8 mouse cellular contexts compared by ENCODE assay signal in genomic region chr1:172549717-172550116, GRCm38 (mm10). TPM values are rescaled to one million over a fixed set of nuclear protein-coding genes. Genes with fewer than 3 reads are reported as not detected.
A peak's percentile ranks its signal among the peaks of the same experiment; 100 is the strongest.
DNase-seq lines count a peak whose midpoint lies in the region; ATAC-seq lines count a peak whose summit lies in the region.

No protein-coding gene starts in this region.

- no peak overlapping the region for H3K27ac ChIP-seq in kidney, embryonic 14.5 days (ENCODE audit: low read depth, low read length)
- peak overlapping the region; percentile 72 for H3K27ac ChIP-seq in embryonic facial prominence, embryonic 10.5 days (replicated peaks)
- H3K27ac ChIP-seq in intestine, embryonic 15.5 days, result no peak overlapping the region
- H3K27ac ChIP-seq in midbrain, embryonic 14.5 days (replicated peaks; ENCODE audit: low read depth, low read length), result no peak overlapping the region

- H3K9me3 ChIP-seq in kidney, embryonic 14.5 days (ENCODE audit: control insufficient read depth, low read length), result no peaks in the 10 kb centered on the region
- no peaks in the 10 kb centered on the region for H3K9me3 ChIP-seq in embryonic facial prominence, embryonic 10.5 days
- H3K9me3 ChIP-seq in intestine, embryonic 15.5 days, result no peaks in the 10 kb centered on the region
- H3K9me3 ChIP-seq in midbrain, embryonic 14.5 days (ENCODE audit: control insufficient read depth, low read length), result no peaks in the 10 kb centered on the region

- peak overlapping the region; percentile 42 for H3K4me2 ChIP-seq in kidney, embryonic 14.5 days (replicated peaks; ENCODE audit: low read depth, low read length)
- H3K4me2 ChIP-seq in intestine, embryonic 15.5 days (replicated peaks), result peak overlapping the region; percentile 64
- peak overlapping the region; percentile 62 for H3K4me2 ChIP-seq in midbrain, embryonic 14.5 days (ENCODE audit: low read length)

- H3K27me3 ChIP-seq in kidney, embryonic 14.5 days (ENCODE audit: control insufficient read depth, insufficient read depth, low read length), result no peaks in the 10 kb centered on the region
- H3K27me3 ChIP-seq in embryonic facial prominence, embryonic 10.5 days (replicated peaks; ENCODE audit: low read depth, poor library complexity, severe bottlenecking), result peaks cover 24% of the 10 kb centered on the region
- no peaks in the 10 kb centered on the region; the same call in 1 of the 2 replicates for H3K27me3 ChIP-seq in intestine, embryonic 15.5 days (replicated peaks)
- no peaks in the 10 kb centered on the region for H3K27me3 ChIP-seq in midbrain, embryonic 14.5 days (ENCODE audit: control insufficient read depth, insufficient read depth, low read length)

- no peak for DNase-seq in kidney, adult 11 months
- no peak for DNase-seq in embryonic facial prominence, embryonic 10.5 days (ENCODE audit: low spot score)
- DNase-seq in midbrain, embryonic 14.5 days, result no peak
- no peak for DNase-seq in cerebellum, postnatal 14 days
- DNase-seq in thymus, postnatal 36 days, result no peak

- peak overlapping the region; percentile 38 for H3K4me3 ChIP-seq in kidney, embryonic 14.5 days (ENCODE audit: low read length)
- H3K4me3 ChIP-seq in embryonic facial prominence, embryonic 10.5 days, result peak overlapping the region; percentile 51
- peak overlapping the region; percentile 42 for H3K4me3 ChIP-seq in intestine, embryonic 15.5 days (replicated peaks)
- H3K4me3 ChIP-seq in midbrain, embryonic 14.5 days (replicated peaks; ENCODE audit: low read depth, low read length), result peak overlapping the region; percentile 42

- H3K9ac ChIP-seq in kidney, embryonic 14.5 days (ENCODE audit: low read depth, low read length), result peak overlapping the region; percentile 3; the same call in 1 of the 2 replicates
- peak overlapping the region; percentile 37 for H3K9ac ChIP-seq in intestine, embryonic 15.5 days
- peak overlapping the region; percentile 45; the same call in 1 of the 2 replicates for H3K9ac ChIP-seq in midbrain, embryonic 14.5 days (replicated peaks; ENCODE audit: low read length)

- ATAC-seq in kidney, embryonic 14.5 days (ENCODE audit: low FRiP score, low TSS enrichment), result no peak
- no peak for ATAC-seq in intestine, embryonic 15.5 days
- ATAC-seq in midbrain, embryonic 14.5 days (ENCODE audit: low FRiP score, low TSS enrichment), result no peak
- ATAC-seq in frontal cortex, adult (ENCODE audit: low TSS enrichment), result no peak

- H3K36me3 ChIP-seq in kidney, embryonic 14.5 days (ENCODE audit: control insufficient read depth, insufficient read depth, low read length), result no peaks in the 10 kb centered on the region
- H3K36me3 ChIP-seq in embryonic facial prominence, embryonic 10.5 days (replicated peaks), result no peaks in the 10 kb centered on the region
- H3K36me3 ChIP-seq in intestine, embryonic 15.5 days, result no peaks in the 10 kb centered on the region
- H3K36me3 ChIP-seq in midbrain, embryonic 14.5 days (ENCODE audit: control insufficient read depth, insufficient read depth, low read length), result no peaks in the 10 kb centered on the region

- H3K4me1 ChIP-seq in kidney, embryonic 14.5 days (ENCODE audit: control insufficient read depth, insufficient read depth, low read length), result peaks cover 15% of the 10 kb centered on the region
- peaks cover 55% of the 10 kb centered on the region for H3K4me1 ChIP-seq in embryonic facial prominence, embryonic 10.5 days
- H3K4me1 ChIP-seq in intestine, embryonic 15.5 days (replicated peaks), result peaks cover 6% of the 10 kb centered on the region
- H3K4me1 ChIP-seq in midbrain, embryonic 14.5 days (ENCODE audit: control insufficient read depth, insufficient read depth, low read length), result peaks cover 22% of the 10 kb centered on the region

- 5% methylated on average over 8 of the region's 8 CpGs for WGBS in kidney, embryonic 14.5 days
- 6% methylated on average over 8 of the region's 8 CpGs for WGBS in embryonic facial prominence, embryonic 10.5 days
- WGBS in intestine, embryonic 15.5 days, result 4% methylated on average over 8 of the region's 8 CpGs
- 4% methylated on average over 8 of the region's 8 CpGs for WGBS in midbrain, embryonic 14.5 days

RNA-seq across cellular contexts. Expression of gene Vsig8, which starts 6.0 kb away (rescaled TPM):
- polyA plus RNA-seq in kidney, embryonic 14.5 days (2014; fragmentation: Nextera tagmentation; extraction: Ambion mirVana), result 0.19 and 0.54 TPM in 2 replicates
- 0.12 TPM in 1 of 2 replicates, not detected in the other for polyA plus RNA-seq in embryonic facial prominence, embryonic 10.5 days (2016; fragmentation: Nextera tagmentation; extraction: Ambion mirVana)
- 0.28 and 0.43 TPM in 2 replicates for polyA plus RNA-seq in intestine, embryonic 15.5 days (2015; fragmentation: Nextera tagmentation; extraction: Ambion mirVana)
- polyA plus RNA-seq in midbrain, embryonic 14.5 days (2014; fragmentation: Nextera tagmentation; extraction: Ambion mirVana), result 0.22 TPM in 1 of 2 replicates, not detected in the other

RNA-seq across cellular contexts. Expression of gene Cfap45, which starts 29.1 kb away (rescaled TPM):
- polyA plus RNA-seq in kidney, embryonic 14.5 days (2014; fragmentation: Nextera tagmentation; extraction: Ambion mirVana), result 1.0 and 1.2 TPM in 2 replicates
- 1.3 TPM in 2 replicates for polyA plus RNA-seq in embryonic facial prominence, embryonic 10.5 days (2016; fragmentation: Nextera tagmentation; extraction: Ambion mirVana)
- 1.1 and 1.2 TPM in 2 replicates for polyA plus RNA-seq in intestine, embryonic 15.5 days (2015; fragmentation: Nextera tagmentation; extraction: Ambion mirVana)
- polyA plus RNA-seq in midbrain, embryonic 14.5 days (2014; fragmentation: Nextera tagmentation; extraction: Ambion mirVana), result 1.9 and 2.2 TPM in 2 replicates

RNA-seq across cellular contexts. Expression of gene Slamf8, which starts 40.7 kb away (rescaled TPM):
- 0.12 TPM in 1 of 2 replicates, not detected in the other for polyA plus RNA-seq in kidney, embryonic 14.5 days (2014; fragmentation: Nextera tagmentation; extraction: Ambion mirVana)
- polyA plus RNA-seq in embryonic facial prominence, embryonic 10.5 days (2016; fragmentation: Nextera tagmentation; extraction: Ambion mirVana), result not detected in 2 replicates
- polyA plus RNA-seq in intestine, embryonic 15.5 days (2015; fragmentation: Nextera tagmentation; extraction: Ambion mirVana), result 0.33 and 0.37 TPM in 2 replicates
- 0.42 TPM in 1 of 2 replicates, not detected in the other for polyA plus RNA-seq in midbrain, embryonic 14.5 days (2014; fragmentation: Nextera tagmentation; extraction: Ambion mirVana)

RNA-seq across cellular contexts. Expression of gene Tagln2, which starts 49.9 kb away (rescaled TPM):
- 81.0 and 139 TPM in 2 replicates for polyA plus RNA-seq in kidney, embryonic 14.5 days (2014; fragmentation: Nextera tagmentation; extraction: Ambion mirVana)
- 75.1 and 82.5 TPM in 2 replicates for polyA plus RNA-seq in embryonic facial prominence, embryonic 10.5 days (2016; fragmentation: Nextera tagmentation; extraction: Ambion mirVana)
- polyA plus RNA-seq in intestine, embryonic 15.5 days (2015; fragmentation: Nextera tagmentation; extraction: Ambion mirVana), result 388 and 395 TPM in 2 replicates
- 25.7 and 43.5 TPM in 2 replicates for polyA plus RNA-seq in midbrain, embryonic 14.5 days (2014; fragmentation: Nextera tagmentation; extraction: Ambion mirVana)

RNA-seq across cellular contexts. Expression of gene Fcrl6, which starts 52.6 kb away (rescaled TPM):
- not detected in 2 replicates for polyA plus RNA-seq in kidney, embryonic 14.5 days (2014; fragmentation: Nextera tagmentation; extraction: Ambion mirVana)
- 0.25 TPM in 1 of 2 replicates, not detected in the other for polyA plus RNA-seq in embryonic facial prominence, embryonic 10.5 days (2016; fragmentation: Nextera tagmentation; extraction: Ambion mirVana)
- not detected in 2 replicates for polyA plus RNA-seq in intestine, embryonic 15.5 days (2015; fragmentation: Nextera tagmentation; extraction: Ambion mirVana)
- polyA plus RNA-seq in midbrain, embryonic 14.5 days (2014; fragmentation: Nextera tagmentation; extraction: Ambion mirVana), result 0.14 TPM in 1 of 2 replicates, not detected in the other
